Mouse (Mus musculus) heart, adult 8-10 months (tissue): ENCODE measurements around the gene Myh11. TPM values are rescaled to one million over a fixed set of nuclear protein-coding genes. Genes with fewer than 3 reads are reported as not detected.

Experiments
- DNase-seq: peaks from one replicate; pipeline ENCODE4 v3.0.0; 2022; ENCODE audit warnings: low spot score
- total RNA-seq, 4 experiments: library from RNA; stranded (reverse); gene quantifications; 2 replicates each; pipeline ENCODE4 v1.2.4; 2022

Myh11 gene
- total RNA-seq, 4 experiments from 2014 or later = 17.3 to 28.2 (median 21.5) TPM

- DNase-seq = no peak
Observed at GRCm38 (mm10) chr16:14272374-14272965, 18.7 kb downstream of the Myh11 start.

- DNase-seq = no peak
Observed at GRCm38 (mm10) chr16:14265203-14265920, 25.8 kb downstream of the Myh11 start.

- DNase-seq = no peak
Observed at GRCm38 (mm10) chr16:14264504-14264903, 26.7 kb downstream of the Myh11 start.

DNA sequence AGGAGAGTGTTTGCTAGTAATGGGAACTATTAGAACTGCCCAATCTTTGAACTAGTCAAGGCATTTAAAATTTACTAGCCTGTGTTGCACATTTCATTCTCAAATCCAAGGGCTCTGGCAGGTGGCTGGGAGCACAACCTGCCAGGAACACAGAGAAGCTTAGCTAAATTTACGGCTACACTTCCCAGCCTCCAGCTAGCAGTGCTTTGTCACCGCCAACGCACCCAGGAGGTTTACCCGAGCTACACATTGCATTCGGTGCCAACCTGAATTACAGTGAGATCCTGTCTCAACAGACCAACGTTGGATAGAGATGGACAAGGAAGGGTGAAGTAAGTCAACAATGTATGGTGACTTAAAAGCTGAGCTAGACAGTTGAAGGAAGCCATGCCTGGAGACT lies 27.9 kb downstream of the Myh11 start:
- DNase-seq = no peak

GRCm38 (mm10) chr16:14262410-14262809 lies 28.8 kb downstream of the Myh11 start:
- DNase-seq = no peak

DNA sequence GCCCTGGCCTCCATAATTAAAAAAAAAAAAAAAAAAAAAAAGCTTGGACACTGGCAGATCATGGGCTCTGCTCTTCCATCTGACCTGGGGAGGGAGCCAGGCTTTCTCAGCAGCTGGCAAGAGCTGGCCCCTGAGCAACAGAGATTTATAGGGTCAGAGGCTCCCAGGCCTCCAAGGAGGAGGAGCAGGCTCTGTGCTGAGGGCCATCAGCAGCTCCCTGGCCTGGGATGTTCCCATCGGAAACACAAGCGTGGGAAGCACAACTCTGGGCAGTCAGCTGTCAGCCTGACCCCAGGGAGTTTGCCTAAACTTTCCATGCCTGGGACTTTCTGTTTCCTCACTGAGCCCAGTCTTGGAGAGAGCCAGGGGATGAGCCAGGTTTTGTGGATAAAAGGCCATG lies 32.3 kb downstream of the Myh11 start:
- peak; percentile 55 for DNase-seq

DNA sequence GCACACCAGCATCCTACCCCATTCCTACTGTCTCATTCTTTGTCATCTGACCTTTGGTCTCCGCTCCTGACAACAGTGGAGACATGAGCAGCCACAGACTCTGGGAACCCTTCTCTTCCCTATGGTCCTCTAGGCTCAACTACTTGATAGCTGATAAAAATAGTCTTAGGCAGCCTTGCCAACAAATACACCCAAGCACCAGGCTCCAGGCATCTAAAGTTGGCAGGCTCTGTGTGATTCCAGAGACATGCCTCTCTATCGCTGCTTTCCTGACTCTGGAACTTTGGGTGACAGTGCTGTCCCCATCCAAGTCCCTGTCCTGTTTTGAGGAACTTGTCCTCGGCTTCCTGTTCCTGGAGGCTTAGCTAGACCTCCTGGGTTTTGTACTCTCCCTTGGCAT lies 37.6 kb downstream of the Myh11 start:
- DNase-seq = peak; percentile 42

GRCm38 (mm10) chr16:14252877-14253276 lies 38.3 kb downstream of the Myh11 start:
- DNase-seq = no peak

GRCm38 (mm10) chr16:14249913-14250312 lies 41.3 kb downstream of the Myh11 start:
- no peak for DNase-seq

DNA sequence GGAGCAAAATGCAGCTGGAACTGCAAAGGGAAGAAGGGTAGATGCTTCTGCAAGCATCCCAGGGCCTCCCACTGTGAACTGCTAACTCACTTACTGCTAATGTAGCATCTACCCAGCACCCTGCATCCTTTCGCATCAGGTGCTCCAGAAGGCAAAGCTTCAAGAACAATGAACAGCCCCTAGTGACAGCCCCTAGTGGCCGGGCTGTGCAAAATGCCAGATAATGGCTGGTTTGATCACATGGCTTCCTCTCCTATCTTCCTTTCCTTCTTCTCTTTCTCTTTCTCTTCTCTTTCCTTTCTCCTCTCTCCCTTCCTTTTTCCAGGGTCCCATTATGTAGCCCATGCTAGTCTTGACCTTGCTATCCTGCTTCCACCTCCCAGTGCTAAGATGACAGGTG lies 48.6 kb downstream of the Myh11 start:
- no peak for DNase-seq

DNA sequence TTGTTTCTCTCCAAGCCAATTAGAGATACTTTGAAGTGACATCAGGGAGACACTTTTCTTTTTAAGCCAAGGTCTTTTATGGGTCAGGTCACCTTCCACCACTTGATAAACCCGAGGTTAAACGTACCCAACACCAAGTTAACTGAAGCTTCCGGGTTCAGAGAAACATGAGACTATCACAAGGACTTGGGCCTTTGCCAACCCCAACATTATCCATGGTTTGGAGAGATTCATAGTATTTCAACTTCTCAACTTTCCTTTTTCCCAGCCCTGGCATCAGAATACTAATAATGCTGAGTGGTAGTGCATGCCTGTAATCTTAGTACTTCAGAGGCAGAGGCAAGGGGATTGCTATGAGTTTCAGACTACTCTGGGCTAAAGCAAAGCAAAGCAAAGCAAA lies 49.1 kb downstream of the Myh11 start:
- no peak for DNase-seq

DNA sequence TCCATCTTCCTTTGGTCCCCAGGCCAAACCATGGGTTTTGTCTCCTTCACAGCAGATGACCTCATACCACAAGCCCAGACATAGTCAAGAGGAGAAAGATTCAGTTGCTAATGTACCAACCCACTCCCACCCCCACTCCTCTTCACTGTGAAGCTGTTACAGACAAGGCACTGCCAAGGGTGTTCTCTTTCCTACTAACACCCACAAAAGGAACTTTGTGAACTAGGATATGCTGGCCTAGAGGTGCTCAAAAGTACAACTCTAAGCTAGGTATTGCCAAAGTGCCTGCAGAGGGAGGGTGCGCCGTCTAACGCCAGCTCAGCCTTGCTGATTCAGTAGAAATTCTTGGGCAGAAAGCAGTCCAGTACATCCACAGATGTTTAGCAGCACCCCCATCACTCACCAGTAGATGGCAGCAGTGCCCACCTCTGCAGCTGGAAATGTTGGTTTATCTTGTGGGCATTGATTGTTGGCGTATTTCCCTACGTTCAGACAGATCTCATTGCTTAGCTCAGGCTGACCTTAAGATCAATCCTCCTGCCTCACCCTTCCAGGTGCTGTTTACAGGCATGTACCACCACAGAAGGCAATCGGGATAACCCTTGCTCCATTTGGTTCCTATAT lies 54.0 kb downstream of the Myh11 start:
- DNase-seq = peak; percentile 74

DNA sequence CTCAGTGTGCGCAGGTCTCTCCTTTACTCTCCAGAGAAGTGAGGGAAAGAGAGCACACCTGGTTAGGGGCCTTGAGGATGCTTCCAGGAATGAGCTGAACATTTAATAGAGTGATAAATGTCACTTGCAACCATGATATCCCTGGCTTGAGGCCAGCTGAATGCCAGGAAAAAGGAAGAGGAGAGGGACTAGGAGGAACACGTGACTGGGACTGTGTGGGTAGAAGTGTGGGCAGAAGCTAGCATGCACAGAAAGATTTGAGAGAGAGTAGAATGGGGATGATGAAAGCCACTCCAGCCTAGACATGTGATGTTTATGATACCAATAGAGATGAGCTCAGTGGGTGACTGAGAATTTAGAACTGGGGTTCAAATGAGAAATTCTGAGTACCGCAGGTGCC lies 76.0 kb downstream of the Myh11 start:
- no peak for DNase-seq

GRCm38 (mm10) chr16:14198798-14199197 lies 92.4 kb downstream of the Myh11 start:
- DNase-seq = no peak

DNA sequence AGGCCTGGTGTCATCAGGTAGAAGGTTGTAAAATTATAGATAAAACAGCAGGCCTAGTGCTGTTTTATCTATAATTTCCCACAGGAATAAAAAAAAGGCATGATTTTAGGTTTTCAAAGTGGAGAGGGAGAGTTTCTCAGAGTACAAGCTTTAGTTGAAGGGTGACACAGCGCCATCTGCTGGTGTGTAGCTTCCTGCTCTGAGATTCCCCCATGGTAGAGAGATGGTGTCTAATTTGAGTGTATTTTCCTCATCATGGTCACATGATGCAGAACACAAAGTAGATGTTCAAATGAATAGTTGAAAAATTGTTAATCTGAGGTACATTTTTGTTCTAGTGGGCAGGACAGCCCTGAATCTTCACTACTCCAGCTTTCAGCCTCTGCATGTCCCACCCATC lies 95.7 kb downstream of the Myh11 start:
- DNase-seq = peak; percentile 56

- DNase-seq = peak; percentile 35
Observed at GRCm38 (mm10) chr16:14194164-14194950, 96.8 kb downstream of the Myh11 start.

- no peak for DNase-seq
Observed at GRCm38 (mm10) chr16:14185516-14185915, 105.7 kb downstream of the Myh11 start.

DNA sequence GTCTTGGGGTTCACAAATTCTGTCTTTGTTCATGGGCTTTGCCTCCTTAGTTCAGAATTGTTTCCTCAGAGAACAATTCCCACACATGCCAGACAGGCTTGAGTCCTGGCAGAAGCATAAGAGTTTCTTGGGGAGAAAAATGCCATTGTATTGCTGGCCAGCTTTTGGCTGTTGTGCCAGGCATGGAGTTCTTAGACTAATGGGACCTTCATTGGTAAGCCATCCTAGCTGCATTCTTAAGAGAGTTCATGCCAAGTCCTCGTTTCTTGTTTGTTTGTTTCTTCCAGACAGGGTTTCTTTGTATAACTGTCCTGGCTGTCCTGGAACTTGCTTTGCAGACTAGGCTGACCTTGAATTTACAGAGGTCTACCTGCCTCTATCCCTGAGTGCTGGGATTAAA lies 107.3 kb downstream of the Myh11 start:
- no peak for DNase-seq

DNA sequence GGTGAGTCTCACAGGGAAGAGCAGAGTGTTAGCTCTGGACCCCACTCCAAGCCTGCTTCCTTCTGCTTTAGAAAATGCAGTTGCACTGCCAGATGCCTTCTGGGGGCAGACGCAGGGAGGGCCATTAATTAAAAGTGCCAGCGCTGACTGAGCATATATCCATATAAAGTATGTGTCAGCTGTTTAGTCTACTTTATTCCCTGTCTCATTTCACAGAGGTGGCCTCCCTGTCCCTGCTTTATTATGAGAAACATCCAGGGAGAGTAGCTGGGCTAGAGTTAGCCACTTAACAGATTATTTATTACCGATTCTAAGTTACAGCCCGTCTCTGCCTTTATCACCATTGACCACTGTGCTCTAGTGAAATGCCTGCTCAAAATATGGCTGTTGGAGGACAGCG lies 108.8 kb downstream of the Myh11 start:
- no peak for DNase-seq

DNA sequence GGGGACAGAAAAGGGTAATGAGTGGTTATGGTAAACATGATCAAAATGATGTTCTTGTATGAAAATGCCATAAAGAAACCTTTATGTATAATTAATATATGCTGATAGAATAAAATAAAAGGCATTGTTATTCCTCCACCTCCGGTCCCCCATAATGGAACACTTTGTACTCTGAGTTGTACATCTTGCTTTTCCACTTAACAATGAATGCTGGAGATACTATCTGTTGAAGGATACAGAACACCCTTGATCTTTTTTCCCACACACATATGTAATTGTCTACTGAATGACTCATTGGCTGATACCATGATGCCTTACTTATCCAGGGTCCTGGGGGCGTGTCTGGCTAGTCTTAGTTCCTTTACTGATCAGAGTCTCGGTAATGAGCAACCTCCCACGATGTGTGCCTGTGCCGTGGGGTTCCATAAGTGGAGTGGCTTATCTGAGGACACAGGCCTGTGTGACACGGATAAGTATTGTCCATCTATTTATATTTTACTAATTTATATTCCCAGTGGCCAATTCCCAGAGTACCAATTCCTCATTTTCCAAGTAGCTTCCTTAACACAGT lies 110.9 kb downstream of the Myh11 start:
- peak; percentile 19 for DNase-seq

- DNase-seq = no peak
Observed at GRCm38 (mm10) chr16:14178041-14178440, 113.1 kb downstream of the Myh11 start.

DNA sequence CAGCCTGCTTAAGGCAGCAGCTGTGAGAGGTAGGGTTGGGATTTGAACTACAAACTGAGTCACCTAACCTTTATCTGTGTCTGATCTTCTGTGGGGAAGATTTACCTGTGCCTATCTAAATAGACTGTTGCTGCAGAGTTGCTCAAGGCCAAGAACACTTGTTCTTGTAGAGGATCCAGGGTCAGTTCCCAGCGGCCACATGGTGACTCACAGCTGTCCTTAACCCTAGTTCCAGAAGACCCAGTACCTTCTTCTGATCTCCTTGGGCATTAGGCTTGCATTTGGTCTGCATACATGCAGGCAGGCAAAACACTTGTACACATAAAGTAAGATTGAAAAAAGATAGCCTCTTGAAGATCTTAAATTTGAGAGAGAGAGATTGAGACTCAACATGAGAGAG lies 121.5 kb downstream of the Myh11 start:
- no peak for DNase-seq
